Mouse (Mus musculus): ENCODE results near the gene Dyrk1a.

The Dyrk1a gene

DNA sequence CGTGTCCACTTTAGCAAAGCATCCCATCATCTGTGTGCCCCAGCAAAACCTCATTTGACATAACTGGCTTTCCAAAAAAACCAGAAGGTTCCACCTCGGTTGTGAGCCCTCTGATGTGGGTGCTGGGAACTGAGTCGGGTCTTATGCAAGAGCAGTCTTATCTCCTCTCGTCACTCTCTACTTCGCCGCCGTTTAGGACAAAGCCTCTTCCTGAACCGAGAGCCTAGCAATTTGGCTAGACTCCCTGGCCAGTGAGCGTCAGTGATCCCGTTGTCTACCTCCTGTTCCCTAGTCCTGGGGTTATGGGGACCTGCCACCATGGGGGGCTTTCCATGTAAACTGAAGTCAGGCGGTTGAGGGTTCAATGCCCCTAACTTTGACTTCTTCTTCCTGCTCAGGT, 147.2 kb downstream of the Dyrk1a start:
- DNase-seq (ENCODE audit: low read depth), result no peak

DNA sequence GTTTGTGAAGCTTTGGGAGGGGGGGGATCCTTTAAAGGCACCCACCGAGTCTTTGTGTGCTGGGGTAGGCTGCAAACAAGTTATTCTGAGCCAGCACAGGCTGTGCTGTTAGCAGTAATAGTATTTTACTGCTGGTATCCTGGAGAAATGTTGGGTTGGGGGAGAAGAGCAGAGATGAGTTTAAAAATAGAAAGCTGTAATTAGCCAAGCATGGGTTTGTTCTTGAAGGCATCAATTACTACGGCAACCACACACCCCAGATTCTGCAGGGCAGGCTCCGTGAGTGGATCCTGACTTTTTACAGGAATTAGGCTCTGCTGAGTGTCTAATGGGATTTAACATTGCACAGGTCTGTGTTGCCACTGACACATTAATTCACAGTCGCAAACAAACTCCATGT, 149.1 kb downstream of the Dyrk1a start:
- no peak for DNase-seq (ENCODE audit: low read depth)

DNA sequence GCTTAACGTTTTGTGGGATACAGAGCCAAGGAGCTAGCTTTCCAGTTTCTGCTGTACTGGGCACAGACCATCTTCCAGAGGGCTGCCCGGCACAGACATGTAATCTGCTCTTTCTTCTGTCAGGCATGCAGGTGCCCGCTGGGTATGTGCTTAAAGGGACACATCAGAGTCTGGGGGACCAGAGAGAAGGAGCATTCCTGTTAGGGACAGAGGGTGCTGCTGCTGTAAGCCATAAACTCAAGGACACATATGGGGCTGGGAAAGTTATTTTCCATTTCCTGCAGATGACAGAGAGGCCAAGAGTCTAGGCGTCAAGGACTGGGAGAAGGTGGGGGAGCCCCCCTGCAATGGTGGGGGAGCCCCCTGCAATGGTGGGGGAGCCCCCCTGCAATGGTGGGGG, 149.7 kb downstream of the Dyrk1a start:
- DNase-seq (ENCODE audit: low read depth), result no peak

DNA sequence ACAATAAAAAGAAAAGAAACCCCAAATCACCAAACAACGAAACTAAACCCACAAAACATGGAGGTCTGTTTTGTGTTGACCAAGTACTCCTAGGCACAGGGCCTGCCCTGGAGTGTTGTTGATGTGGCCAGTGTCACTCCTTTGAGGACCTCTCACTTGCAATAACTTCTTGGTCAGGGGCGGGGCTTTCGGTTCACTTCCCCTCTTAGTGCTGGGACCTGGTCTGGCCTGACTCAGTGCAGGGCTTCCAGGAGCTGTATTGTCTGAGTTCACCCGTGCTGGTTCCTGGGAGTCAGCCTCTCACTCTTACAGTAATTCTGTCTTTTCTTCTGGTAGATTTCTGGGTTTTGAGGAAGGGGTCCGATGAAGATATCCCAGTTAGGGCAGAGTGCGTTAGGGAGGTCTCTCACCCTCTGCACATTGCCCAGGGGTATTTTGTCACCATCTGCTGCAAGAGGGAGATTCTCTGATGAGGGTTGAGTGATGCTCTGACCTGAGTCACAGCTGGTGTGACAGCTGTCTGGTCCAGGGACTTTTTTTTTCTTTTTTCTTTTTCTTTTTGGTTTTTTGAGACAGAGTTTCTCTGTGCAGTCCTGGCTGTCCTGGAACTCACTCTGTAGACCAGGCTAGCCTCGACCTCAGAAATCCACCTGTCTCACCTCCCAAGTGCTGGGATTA, 150.8 kb downstream of the Dyrk1a start:
- DNase-seq (ENCODE audit: low read depth), result peak; percentile 36

DNA sequence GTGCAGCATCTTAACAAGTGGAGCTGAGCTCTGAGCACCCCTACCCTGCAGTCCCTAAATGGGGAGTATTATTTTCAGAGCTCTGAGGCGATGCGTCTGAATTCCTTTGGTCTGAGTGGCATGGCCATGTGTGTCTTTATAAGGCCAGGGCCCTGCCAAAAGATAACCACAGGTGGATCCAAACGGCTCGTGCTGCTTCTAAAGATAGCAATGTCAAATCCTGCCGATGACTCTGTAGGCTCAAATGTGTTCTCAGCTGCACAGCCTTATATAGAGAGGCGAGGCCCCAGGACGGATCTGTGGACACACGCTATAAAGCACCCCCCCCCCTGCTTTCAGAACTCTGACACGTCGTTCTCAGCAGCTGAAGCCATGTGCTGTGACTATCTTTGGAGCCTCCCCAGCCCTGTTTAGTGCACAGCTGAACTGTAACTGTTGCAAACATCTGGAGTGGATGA, 151.8 kb downstream of the Dyrk1a start:
- no peak for DNase-seq (ENCODE audit: low read depth)

DNA sequence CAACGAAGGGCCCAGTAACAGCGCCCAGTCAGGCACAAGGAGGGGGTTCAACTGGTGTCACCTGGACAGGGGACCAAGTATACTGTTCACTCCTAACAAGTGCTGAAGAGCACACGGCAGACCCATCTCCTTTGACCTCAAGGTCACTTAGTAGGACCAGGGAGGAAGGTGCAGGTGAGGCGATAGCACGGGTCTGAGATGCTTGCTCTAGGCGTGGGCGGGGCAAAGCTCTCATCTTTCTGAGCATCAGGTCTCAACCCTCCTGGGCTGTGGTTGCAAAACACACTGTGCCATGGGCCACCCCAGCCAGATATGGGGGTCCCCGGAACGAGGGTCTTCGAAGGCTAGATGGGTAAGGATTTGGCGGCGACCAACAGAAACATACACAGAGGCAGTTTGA, 153.1 kb downstream of the Dyrk1a start:
- no peak for DNase-seq (ENCODE audit: low read depth)

DNA sequence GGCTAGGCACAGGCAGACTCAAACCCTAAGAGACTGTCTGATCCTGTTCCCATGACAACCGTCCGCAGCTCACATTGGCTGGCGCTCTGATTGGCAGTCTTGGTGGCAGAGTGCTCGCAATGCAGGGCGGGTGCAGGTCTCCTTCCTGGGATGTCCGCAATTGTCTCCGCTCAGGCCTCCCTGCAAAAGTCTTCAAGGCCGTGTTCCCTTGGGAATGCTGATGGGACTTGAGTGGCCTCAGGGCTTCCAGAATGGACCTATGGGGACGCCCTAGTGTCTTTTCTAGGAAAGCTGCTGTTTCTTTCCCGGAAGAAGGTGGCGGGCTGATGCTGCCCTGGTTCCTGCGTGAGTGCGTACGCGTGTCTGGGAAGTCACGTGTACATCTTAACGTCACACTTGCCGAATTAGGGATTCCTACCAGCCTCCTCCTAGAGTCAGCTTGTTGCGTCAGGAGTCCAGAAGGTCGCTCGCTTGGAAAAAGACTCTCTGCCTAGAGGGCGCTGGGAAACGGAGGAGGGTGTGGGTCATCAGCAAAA, 154.3 kb downstream of the Dyrk1a start:
- DNase-seq (ENCODE audit: low read depth), result peak; percentile 50

DNA sequence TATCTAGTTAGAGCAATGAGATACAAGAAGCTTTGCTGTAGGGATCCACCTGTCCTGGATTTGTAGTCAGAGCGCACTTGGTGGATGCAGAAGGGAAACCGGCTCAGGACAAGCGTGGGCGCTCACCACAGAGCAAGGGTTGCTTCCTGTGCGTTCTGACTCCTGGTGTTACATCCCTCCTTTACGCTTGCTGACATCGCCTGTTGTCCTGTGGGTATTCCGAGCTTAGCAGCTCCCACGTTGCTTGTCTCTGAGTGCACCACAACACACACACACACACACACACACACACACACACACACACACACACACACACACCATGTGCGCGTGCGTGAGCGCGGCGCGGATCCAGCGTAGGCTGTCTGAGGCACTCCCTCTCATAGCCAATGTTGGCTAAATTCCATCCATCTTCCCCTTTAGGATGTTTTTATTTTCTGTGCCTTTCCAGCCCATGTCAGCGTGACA, 155.0 kb downstream of the Dyrk1a start:
- DNase-seq (ENCODE audit: low read depth), result no peak

DNA sequence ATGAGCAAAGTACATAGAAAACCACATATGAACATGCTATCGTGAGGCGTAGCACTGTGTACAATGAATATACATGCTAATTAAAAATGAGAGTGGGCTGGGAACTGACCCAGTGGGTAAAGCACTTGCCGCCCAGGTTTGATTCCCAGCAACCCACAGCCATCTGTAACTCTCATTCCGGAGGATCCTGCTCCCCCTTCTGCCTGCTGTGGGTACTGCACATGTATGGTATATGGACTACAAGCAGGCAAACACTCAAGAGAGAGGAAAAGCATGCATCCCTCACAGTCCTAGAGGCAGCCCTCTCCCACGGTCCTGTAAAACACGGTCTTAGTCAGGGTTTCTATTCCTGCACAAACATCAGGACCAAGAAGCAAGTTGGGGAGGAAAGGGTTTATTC, 159.4 kb downstream of the Dyrk1a start:
- DNase-seq (ENCODE audit: low read depth), result no peak

DNA sequence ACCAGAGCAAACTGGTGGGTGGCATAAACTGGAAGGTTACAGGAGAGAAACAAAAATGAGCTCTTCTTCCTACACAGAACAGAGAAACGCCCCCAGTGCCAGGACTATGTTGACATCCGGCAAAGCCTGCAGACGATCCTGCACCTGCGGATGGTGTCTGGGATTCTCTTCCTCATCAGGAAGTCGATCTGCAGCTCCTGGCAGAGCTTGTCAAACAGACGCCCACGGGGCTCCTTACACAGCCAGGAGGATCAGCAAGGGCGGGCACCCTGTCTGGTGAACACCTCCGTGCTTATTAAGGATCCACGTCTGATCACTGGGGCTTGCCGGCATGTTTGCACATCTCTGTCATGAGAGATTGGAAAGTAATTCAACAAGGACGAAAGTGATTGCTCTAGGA, 161.2 kb downstream of the Dyrk1a start:
- DNase-seq (ENCODE audit: low read depth), result no peak

DNA sequence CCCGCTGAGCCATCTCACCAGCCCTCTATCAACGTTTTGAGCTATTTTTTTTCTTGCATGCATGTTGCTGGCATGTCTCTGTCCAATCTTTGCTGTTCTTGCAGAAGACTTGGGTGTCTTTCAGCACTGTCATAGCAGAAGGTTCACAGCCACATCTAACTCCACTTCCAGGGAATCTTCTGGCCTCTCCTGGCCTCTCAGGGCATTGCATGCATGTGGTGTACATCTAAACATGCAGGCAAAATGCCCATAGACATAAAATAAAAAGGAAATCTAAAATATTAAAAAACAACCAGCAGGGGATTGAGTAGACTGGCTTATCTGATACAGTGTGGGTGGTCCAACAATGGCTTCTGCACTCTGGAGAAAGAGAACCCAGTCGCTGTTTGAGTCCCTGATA, 165.7 kb downstream of the Dyrk1a start:
- DNase-seq (ENCODE audit: low read depth), result no peak

DNA sequence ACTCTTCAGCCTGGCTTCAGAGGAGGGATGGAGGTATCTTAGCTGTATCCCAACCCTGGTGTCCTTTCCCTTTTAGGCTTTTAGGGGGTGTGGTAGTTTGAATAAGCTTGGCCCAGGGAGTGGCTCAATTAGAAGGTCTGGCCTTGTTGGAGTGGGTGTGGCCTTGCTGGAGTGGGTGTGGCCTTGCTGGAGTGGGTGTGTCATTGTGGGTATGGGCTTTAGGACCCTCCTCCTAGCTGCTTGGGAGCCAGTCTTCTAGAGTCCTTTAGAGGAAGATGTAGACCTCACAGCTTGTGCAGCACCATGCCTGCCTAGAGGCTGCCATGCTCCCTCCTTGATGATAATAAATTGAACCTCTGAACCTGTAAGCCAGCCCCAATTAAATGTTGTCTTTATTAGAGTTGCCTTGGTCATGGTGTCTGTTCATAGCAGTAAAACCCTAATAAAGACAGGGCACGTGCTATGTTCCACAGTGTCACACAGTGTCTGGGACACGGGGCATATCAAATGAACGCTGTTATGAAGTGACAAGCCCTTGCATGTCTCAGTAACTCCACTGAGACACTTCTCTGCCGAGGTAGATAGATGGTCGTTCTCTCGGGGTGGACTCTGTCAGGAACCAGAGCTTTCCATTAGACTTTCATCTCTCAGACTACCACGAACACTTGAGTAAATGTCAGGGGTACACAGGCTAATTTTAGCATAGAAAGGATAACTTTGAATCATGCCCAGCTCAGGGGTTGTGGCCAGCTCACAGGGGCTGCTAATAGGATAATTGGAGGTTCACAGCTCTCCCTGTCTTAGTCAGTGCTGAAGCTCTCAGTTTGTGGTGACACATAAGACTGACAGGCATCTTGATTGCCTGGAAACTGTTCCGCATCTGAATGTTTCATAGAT, 166.9 kb downstream of the Dyrk1a start:
- no peak for DNase-seq (ENCODE audit: low read depth)

DNA sequence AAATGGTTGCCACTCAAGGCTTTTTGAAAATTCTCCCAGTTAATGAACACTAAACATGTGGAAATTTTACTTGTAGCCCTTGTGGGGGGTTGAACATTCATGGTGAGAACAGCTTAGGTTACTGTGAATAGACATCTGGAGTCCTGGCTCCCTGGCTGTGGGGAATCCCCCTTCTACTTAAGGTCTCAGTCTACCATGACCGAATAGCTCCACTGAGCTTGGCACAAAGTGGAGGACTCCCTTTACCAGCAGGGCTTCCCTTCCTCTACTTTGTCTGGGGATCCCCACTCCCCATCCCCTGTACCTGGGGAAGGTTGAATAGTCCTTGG, 167.5 kb downstream of the Dyrk1a start:
- DNase-seq (ENCODE audit: low read depth), result no peak

DNA sequence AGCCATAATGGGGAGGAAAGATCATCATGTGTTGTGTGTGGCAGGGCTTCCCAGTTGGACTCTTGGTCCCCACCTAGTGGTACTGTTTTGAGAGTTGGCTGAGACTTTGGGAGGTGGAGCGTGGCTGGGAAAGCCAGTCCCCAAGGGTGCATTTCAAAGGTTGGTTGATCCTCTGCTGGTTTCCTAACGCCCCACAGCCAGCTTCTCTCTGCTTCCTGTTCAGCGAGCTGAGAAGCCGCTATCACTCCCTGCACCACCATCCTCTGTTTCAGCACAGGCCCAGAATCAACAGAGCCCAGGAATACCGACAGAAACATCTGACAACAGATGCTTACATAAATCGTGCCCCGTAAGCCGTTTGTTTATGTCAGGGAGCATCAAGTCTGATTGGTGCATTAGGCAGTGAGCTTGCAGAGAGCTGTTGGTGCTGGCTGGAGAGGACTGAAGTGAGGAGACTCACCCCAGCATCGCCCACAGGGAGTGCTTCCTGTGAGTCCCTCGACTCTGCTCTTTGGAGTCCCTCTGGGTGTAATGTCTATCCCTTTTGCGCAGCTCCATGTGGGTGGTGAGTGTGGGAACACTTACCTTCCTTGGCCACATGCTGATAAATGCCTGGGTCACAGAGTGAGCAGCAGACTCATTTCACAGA, 174.2 kb downstream of the Dyrk1a start:
- peak; percentile 50 for DNase-seq (ENCODE audit: low read depth)

DNA sequence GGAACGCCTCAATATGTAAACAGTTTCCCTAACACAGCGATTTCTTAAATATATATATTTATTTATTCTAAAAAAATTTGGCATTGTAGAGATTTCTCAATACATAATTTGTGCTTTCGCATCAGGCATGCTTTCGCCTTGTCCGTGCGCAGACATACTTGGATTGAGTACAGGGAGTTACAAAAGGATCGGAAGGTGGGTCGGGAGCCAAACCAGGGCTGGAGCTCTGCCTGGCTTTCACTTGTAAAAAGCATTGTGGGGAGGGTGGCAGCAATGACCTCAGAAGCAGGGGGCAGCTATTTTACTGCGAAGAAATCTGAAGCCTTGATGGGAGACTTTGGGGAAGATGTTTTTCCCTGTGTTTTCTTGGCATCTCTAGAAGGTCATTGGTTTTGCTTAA, 175.2 kb downstream of the Dyrk1a start:
- DNase-seq (ENCODE audit: low read depth), result no peak

All from c-Kit-positive CD71-negative TER-119-negative erythroid progenitor cells, embryonic 14.5 days (primary cell).